Mouse (Mus musculus) intestine, embryonic 14.5 days (tissue): ENCODE measurements at regions not wholly inside any gene's neighbourhood (a gene's known extent, or its start where the extent isn't known, plus 50 kb on each side); places are given as distances from the start of the nearest gene placed in this dataset.

Source experiments
- ATAC-seq: fragments of 200-750 bp; cut with Nextera tagmentation; replicated peaks from 2 replicates; pipeline ENCODE4 v1.8.0; 2017; ENCODE audit warnings: low read depth, moderate number of reproducible peaks, moderate TSS enrichment, moderate library complexity; ENCODE audit not compliant: low FRiP score, low TSS enrichment
- DNase-seq: peaks from one replicate; pipeline ENCODE4 v3.0.0-alpha.2; 2018; ENCODE audit warnings: low spot score
- H3K27ac ChIP-seq: fragments of 300-500 bp; sonication (generic); 2 replicates; pipeline ENCODE4 v1.5.1; 2014; ENCODE audit warnings: low read depth, mild to moderate bottlenecking, control low read depth
- H3K27me3 ChIP-seq: fragments of 300-500 bp; sonication (generic); replicated peaks from 2 replicates; pipeline ENCODE4 v1.6.1; 2014; ENCODE audit warnings: low read length, control low read depth; ENCODE audit not compliant: control insufficient read depth, insufficient read depth
- H3K36me3 ChIP-seq: fragments of 300-500 bp; sonication (generic); 2 replicates; pipeline ENCODE4 v1.6.1; 2014; ENCODE audit warnings: low read length, control low read depth; ENCODE audit not compliant: control insufficient read depth, insufficient read depth
- H3K4me1 ChIP-seq: fragments of 300-500 bp; sonication (generic); replicated peaks from 2 replicates; pipeline ENCODE4 v1.6.1; 2014; ENCODE audit warnings: low read length, control low read depth, mixed read lengths; ENCODE audit not compliant: control insufficient read depth, insufficient read depth
- H3K4me2 ChIP-seq: fragments of 300-500 bp; sonication (generic); 2 replicates; pipeline ENCODE4 v1.6.1; 2014; ENCODE audit warnings: low read length
- H3K4me3 ChIP-seq: fragments of 300-500 bp; sonication (generic); 2 replicates; pipeline ENCODE4 v1.5.1; 2014; ENCODE audit warnings: low read depth, low read length, control low read depth, mixed read lengths
- H3K9ac ChIP-seq: fragments of 300-500 bp; sonication (generic); 2 replicates; pipeline ENCODE4 v1.6.1; 2014; ENCODE audit warnings: mild to moderate bottlenecking, low read length
- H3K9me3 ChIP-seq: fragments of 300-500 bp; sonication (generic); 2 replicates; pipeline ENCODE4 v1.6.1; 2016; ENCODE audit warnings: low read length, control low read depth; ENCODE audit not compliant: control insufficient read depth
- whole genome bisulfite sequencing: fragments of 180-500 bp; shearing (Covaris S2); extraction: QIAGEN DNeasy Blood & Tissue Kit; methylation state at CpG from one replicate; pipeline ENCODE4 v1.1.7; 2014; 5-methylcytosine and 5-hydroxymethylcytosine counted together

DNA sequence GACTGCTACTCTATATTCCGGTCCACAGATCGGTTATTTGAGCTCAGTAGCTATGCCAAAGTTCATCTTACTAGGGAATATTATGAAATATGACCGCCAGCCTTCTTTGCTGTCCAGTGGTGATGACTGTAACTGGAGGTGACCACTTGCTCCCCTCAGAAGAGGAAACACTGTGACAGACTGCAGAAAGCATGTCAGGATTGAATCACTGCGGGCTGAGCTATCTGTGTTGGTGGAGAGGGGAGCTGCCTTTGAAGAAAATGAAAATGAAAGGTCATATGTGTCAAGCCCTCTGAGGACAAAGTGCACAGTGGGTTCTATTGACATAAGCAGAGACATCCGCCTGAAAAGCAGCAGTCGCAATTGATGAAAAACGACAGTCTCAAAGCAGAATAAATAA, 222.5 kb downstream of the 1700009N14Rik start:
- ATAC-seq: no peak
- DNase-seq: no peak
- no peaks in the 10 kb centered on the region for H3K4me1 ChIP-seq
- H3K4me3 ChIP-seq: no peak overlapping the region
- no peaks in the 10 kb centered on the region for H3K9me3 ChIP-seq
- no peak overlapping the region for H3K27ac ChIP-seq
- H3K27me3 ChIP-seq: no peaks in the 10 kb centered on the region
- H3K9ac ChIP-seq: no peak overlapping the region
- no peak overlapping the region for H3K4me2 ChIP-seq
- H3K36me3 ChIP-seq: no peaks in the 10 kb centered on the region
- WGBS: 67% methylated on average over 7 of the region's 7 CpGs

DNA sequence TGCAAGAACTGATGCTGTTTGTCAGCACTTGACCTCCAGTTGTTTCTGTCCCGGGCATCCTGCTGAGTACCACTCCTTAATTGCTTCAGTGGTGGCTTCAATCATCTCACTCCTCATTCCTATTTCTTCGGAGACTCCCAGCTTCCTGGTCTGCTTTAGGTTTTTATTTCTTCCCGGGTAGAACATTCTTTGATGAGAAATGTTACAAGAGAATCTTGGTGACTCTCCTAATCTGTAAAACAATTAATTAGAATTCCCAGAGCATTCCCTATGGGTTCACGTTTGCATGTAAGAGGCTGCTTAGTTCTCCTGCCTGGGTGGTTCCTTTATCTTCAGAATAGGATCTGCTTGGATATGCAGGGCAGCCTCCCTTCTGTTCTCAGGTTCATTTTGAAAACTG, 245.1 kb downstream of the 1700009N14Rik start:
- ATAC-seq (no peak), DNase-seq (no peak)
- WGBS: 27% methylated on average over 4 of the region's 4 CpGs
- Histone ChIP-seq H3K4me3 (no peak overlapping the region), H3K9ac (no peak overlapping the region), H3K9me3 (0 out of 2 replicates have a peak, but pooled peaks cover 2% of the 10 kb centered on the region), H3K27me3 (no peaks in the 10 kb centered on the region), H3K27ac (no peak overlapping the region), H3K4me2 (no peak overlapping the region), H3K36me3 (no peaks in the 10 kb centered on the region), H3K4me1 (no peaks in the 10 kb centered on the region)

DNA sequence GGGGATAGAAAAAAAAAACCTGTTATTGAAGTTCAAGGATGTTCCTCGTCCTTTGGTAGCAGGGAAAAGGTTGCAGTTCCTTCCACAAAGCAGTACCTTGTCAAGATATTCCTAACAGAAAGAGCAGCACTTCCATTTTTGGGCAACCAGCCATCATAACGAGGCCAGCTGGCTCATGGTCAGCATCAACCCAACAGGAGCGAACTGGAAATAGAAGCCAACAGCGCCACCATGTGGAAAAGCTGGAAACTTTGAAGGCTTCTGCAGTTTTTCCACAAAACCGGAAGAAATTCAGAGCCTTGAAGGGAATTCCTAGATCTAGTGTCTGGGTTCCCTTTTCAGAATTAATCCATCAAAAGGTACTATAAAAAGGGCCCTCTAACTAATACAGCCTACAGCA, 247.5 kb downstream of the 1700009N14Rik start:
- peak; percentile 66 for DNase-seq
- 44% methylated on average over 5 of the region's 5 CpGs for WGBS
- ATAC-seq: no peak

DNA sequence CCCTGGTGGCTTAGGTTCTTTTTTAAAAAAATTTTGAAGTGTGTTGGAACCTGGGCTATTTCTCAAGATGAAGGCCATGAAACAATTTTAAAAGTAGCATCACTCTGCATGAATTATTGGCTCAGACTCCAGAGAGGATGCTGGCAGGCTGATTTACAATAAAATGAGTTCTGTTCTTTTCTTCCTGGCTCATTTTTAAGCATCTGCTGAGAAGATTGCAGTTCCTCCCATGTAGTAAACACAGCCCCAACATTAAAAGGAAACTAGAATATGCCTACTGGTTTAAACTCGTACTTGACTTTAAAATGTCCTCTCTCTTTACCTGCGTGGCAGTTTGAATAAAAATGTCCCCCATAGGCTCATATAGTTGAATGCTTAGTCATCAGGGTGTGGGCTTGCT, 249.3 kb downstream of the 1700009N14Rik start:
- Histone ChIP-seq H3K9ac (no peak overlapping the region), H3K27me3 (no peaks in the 10 kb centered on the region), H3K4me1 (no peaks in the 10 kb centered on the region), H3K4me2 (no peak overlapping the region), H3K27ac (no peak overlapping the region), H3K36me3 (no peaks in the 10 kb centered on the region), H3K4me3 (no peak overlapping the region), H3K9me3 (0 out of 2 replicates have a peak, but pooled peaks cover 2% of the 10 kb centered on the region)
- ATAC-seq: no peak
- DNase-seq: no peak
- 79% methylated on average over 2 of the region's 2 CpGs for WGBS

More for the DNA sequence above, 247.5 kb downstream of the 1700009N14Rik start:
- Histone ChIP-seq H3K9me3 (0 out of 2 replicates have a peak, but pooled peaks cover 2% of the 10 kb centered on the region), H3K36me3 (no peaks in the 10 kb centered on the region), H3K9ac (no peak overlapping the region), H3K4me2 (no peak overlapping the region), H3K4me3 (no peak overlapping the region), H3K4me1 (no peaks in the 10 kb centered on the region), H3K27ac (no peak overlapping the region), H3K27me3 (no peaks in the 10 kb centered on the region)

DNA sequence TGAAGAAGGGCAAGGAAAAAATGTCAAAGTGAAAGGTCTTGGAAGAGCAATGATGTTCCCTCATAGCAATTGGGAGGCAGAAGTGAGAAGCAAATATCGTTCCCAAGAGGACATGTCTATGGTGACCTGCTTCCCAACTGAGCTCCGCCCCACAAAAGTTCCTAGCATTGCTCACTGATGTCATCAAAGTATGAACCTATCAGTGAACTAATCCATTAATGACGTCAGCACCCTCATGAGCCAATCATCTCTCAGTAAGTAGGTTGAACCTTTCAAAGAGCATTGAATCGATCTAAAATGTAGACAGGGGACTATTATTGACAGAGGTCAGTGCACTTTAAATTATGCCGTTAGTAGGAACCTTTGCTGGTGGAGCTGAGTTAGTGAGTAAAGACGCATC, 267.4 kb downstream of the 1700009N14Rik start:
- Histone ChIP-seq H3K4me2 (no peak overlapping the region), H3K9me3 (no peaks in the 10 kb centered on the region), H3K27ac (no peak overlapping the region), H3K9ac (no peak overlapping the region), H3K4me3 (no peak overlapping the region), H3K27me3 (no peaks in the 10 kb centered on the region), H3K36me3 (no peaks in the 10 kb centered on the region), H3K4me1 (no peaks in the 10 kb centered on the region)
- ATAC-seq: no peak
- no peak for DNase-seq
- WGBS: 96% methylated on average over 6 of the region's 6 CpGs

DNA sequence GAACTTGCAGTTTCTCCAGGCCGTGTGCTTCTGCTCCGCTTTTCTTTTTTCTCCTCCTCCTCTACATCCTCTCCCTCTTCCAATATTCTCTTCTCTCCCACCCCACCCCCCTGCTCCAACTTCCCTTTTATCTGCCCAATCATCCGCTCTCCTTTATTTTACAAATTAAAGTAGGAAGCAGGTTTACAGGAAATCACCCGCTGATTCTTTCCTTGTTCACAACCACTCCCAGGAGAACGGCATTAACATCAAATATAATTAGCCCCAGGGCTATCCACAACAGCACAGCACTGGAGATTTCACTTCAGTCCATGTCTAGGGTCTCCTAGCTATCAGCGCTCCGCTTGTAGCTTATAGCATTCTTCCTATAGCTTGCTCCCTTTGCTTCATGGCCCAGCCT, 268.6 kb downstream of the 1700009N14Rik start:
- no peak overlapping the region for H3K4me3 ChIP-seq
- WGBS: 83% methylated on average over 7 of the region's 7 CpGs
- no peak overlapping the region for H3K4me2 ChIP-seq
- H3K9me3 ChIP-seq: no peaks in the 10 kb centered on the region
- no peaks in the 10 kb centered on the region for H3K4me1 ChIP-seq
- no peaks in the 10 kb centered on the region for H3K27me3 ChIP-seq
- DNase-seq: no peak
- no peak for ATAC-seq
- no peaks in the 10 kb centered on the region for H3K36me3 ChIP-seq
- no peak overlapping the region for H3K27ac ChIP-seq
- H3K9ac ChIP-seq: no peak overlapping the region

DNA sequence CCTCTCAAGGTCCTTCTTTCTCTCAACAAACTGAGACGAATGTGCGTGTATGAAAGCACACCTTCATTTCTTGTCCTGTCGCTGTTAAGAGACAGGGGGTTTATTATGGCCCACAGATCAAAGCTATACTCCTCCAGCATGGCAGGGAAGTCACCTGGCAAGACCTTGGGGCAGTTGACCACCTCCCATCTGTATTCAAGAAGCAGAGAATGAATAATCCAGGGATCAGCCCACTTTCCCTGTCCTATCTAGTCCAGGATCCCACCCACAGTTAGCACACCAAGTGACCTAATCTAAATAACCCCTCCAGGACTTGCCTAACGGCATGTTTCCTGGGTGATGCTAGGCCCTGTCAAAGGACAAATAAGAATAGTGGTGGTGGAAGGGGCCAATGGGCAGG, 269.9 kb downstream of the 1700009N14Rik start:
- Histone ChIP-seq H3K36me3 (no peaks in the 10 kb centered on the region), H3K9me3 (no peaks in the 10 kb centered on the region), H3K27me3 (no peaks in the 10 kb centered on the region), H3K4me3 (no peak overlapping the region), H3K27ac (no peak overlapping the region), H3K4me2 (no peak overlapping the region), H3K4me1 (no peaks in the 10 kb centered on the region), H3K9ac (no peak overlapping the region)
- no peak for ATAC-seq
- no peak for DNase-seq
- WGBS: 72% methylated on average over 4 of the region's 4 CpGs

DNA sequence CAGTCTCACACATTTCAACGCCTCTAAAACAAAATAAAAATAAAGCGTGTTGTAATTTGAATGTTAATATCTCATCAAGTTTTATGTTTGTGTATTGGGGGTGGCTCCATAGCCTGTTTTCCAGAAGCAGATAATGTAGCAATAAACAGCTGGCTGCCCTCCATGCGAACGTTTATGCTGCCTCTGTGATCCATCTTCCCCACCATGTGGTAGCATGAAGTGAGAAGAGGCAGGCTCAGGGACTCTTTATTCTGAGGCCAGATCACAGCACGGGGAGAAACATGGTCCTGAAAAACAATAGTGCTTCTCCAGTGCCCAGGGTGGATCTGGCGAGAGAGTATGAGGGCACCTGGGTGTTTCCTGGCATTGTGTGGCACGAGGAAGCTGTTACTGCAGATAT, 271.4 kb downstream of the 1700009N14Rik start:
- H3K4me3 ChIP-seq: no peak overlapping the region
- no peak overlapping the region for H3K4me2 ChIP-seq
- DNase-seq (no peak), ATAC-seq (no peak)
- no peak overlapping the region for H3K9ac ChIP-seq
- WGBS: 69% methylated on average over 7 of the region's 7 CpGs
- no peaks in the 10 kb centered on the region for H3K36me3 ChIP-seq
- H3K9me3 ChIP-seq: no peaks in the 10 kb centered on the region
- H3K27ac ChIP-seq: no peak overlapping the region
- no peaks in the 10 kb centered on the region for H3K4me1 ChIP-seq
- no peaks in the 10 kb centered on the region for H3K27me3 ChIP-seq

DNA sequence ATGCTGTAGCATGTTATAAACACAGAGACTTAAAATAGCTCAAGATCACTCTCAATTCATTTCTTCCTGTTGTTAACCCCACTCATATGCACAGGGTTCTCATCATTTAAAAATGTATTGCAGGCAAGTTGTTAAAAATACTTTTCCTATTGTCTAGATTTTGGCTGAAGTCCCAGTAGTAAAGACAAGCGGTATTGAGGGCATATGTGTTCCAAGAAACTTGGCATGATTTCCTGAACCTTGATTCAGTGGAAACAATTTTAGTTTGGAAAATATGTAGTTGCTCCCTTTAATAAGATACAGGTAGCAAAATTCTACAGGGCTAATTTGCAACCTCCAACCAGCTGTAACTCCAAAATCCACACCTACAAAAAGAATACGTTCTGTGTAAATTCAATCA, 315.5 kb downstream of the 1700009N14Rik start:
- no peak overlapping the region for H3K9ac ChIP-seq
- H3K36me3 ChIP-seq: no peaks in the 10 kb centered on the region
- no peak for DNase-seq
- ATAC-seq: no peak
- H3K4me1 ChIP-seq: no peaks in the 10 kb centered on the region
- no peaks in the 10 kb centered on the region for H3K27me3 ChIP-seq
- no peak overlapping the region for H3K4me2 ChIP-seq
- no peak overlapping the region for H3K27ac ChIP-seq
- WGBS: 75% methylated on average over 2 of the region's 2 CpGs
- 0 out of 2 replicates have a peak, but pooled peaks cover 2% of the 10 kb centered on the region for H3K9me3 ChIP-seq
- H3K4me3 ChIP-seq: no peak overlapping the region
